Mouse (Mus musculus): ENCODE measurements around the gene Stn1. TPM values are rescaled to one million over a fixed set of nuclear protein-coding genes. Genes with fewer than 3 reads are reported as not detected.

Gene Stn1
- total and polyA plus RNA-seq, 2 experiments from 2014 or later = 20.1 to 71.6 TPM

- peaks cover 30% of the 10 kb centered on the region for H3K36me3 ChIP-seq (replicated peaks; ENCODE audit: control insufficient read depth, insufficient read depth, low read length)
- no peaks in the 10 kb centered on the region for H3K27me3 ChIP-seq (ENCODE audit: control insufficient read depth, insufficient read depth, low read length)
- H3K4me3 ChIP-seq (ENCODE audit: low read depth, low read length) = no peak overlapping the region
- 78% methylated on average over 8 of the region's 8 CpGs for WGBS
- H3K4me2 ChIP-seq (ENCODE audit: low read depth, low read length) = no peak overlapping the region
- no peak overlapping the region for H3K9ac ChIP-seq (replicated peaks; ENCODE audit: low read depth, low read length)
- DNase-seq (ENCODE audit: low spot score) = no peak
- H3K9me3 ChIP-seq (replicated peaks; ENCODE audit: control insufficient read depth, low read length) = no peaks in the 10 kb centered on the region
- no peak overlapping the region for H3K27ac ChIP-seq (ENCODE audit: low read depth)
- no peak for TF ChIP-seq EP300 (IDR thresholded peaks at IDR 0.05; ENCODE audit: low read depth)
- TF ChIP-seq CTCF (IDR thresholded peaks at IDR 0.05; ENCODE audit: low read depth) = no peak
- ATAC-seq (ENCODE audit: insufficient read depth, low read depth) = no peak
- peaks cover 24% of the 10 kb centered on the region; the same call in 1 of the 2 replicates for H3K4me1 ChIP-seq (ENCODE audit: control insufficient read depth, insufficient read depth)
These were observed 18.0 kb downstream of the Stn1 start for GRCm38 (mm10) chr19:47519163-47519893.

GRCm38 (mm10) chr19:47518475-47519162 lies 18.7 kb downstream of the Stn1 start:
- Histone ChIP-seq H3K27me3 (ENCODE audit: control insufficient read depth, insufficient read depth, low read length) (no peaks in the 10 kb centered on the region), H3K27ac (ENCODE audit: low read depth) (0 out of 2 replicates have a peak overlapping the region, but pooled peaks have one; percentile 7), H3K4me2 (ENCODE audit: low read depth, low read length) (no peak overlapping the region), H3K4me1 (ENCODE audit: control insufficient read depth, insufficient read depth) (peaks cover 26% of the 10 kb centered on the region; the same call in 1 of the 2 replicates), H3K36me3 (replicated peaks; ENCODE audit: control insufficient read depth, insufficient read depth, low read length) (peaks cover 23% of the 10 kb centered on the region), H3K4me3 (ENCODE audit: low read depth, low read length) (no peak overlapping the region), H3K9me3 (replicated peaks; ENCODE audit: control insufficient read depth, low read length) (no peaks in the 10 kb centered on the region), H3K9ac (replicated peaks; ENCODE audit: low read depth, low read length) (no peak overlapping the region)
- ATAC-seq (ENCODE audit: insufficient read depth, low read depth) (peak; percentile 78), DNase-seq (ENCODE audit: low spot score) (peak; percentile 69)
- WGBS = 58% methylated on average over 24 of the region's 24 CpGs
- TF ChIP-seq EP300 (IDR thresholded peaks at IDR 0.05; ENCODE audit: low read depth) = no peak
- TF ChIP-seq CTCF (IDR thresholded peaks at IDR 0.05; ENCODE audit: low read depth) = no peak

- H3K27me3 ChIP-seq (ENCODE audit: control insufficient read depth, insufficient read depth, low read length) = no peaks in the 10 kb centered on the region
- H3K9me3 ChIP-seq (replicated peaks; ENCODE audit: control insufficient read depth, low read length) = no peaks in the 10 kb centered on the region
- no peak for ATAC-seq (ENCODE audit: insufficient read depth, low read depth)
- H3K4me3 ChIP-seq (ENCODE audit: low read depth, low read length) = no peak overlapping the region
- peaks cover 37% of the 10 kb centered on the region; the same call in 1 of the 2 replicates for H3K4me1 ChIP-seq (ENCODE audit: control insufficient read depth, insufficient read depth)
- no peak for DNase-seq (ENCODE audit: low spot score)
- no peak overlapping the region for H3K9ac ChIP-seq (replicated peaks; ENCODE audit: low read depth, low read length)
- TF ChIP-seq CTCF (IDR thresholded peaks at IDR 0.05; ENCODE audit: low read depth) = no peak
- no peak for TF ChIP-seq EP300 (IDR thresholded peaks at IDR 0.05; ENCODE audit: low read depth)
- 72% methylated on average over 8 of the region's 8 CpGs for WGBS
- peaks cover 17% of the 10 kb centered on the region; the same call in 1 of the 2 replicates for H3K36me3 ChIP-seq (replicated peaks; ENCODE audit: control insufficient read depth, insufficient read depth, low read length)
- no peak overlapping the region for H3K4me2 ChIP-seq (ENCODE audit: low read depth, low read length)
- H3K27ac ChIP-seq (ENCODE audit: low read depth) = no peak overlapping the region
These were observed 19.7 kb downstream of the Stn1 start for GRCm38 (mm10) chr19:47517570-47517969.

GRCm38 (mm10) chr19:47516879-47517278 lies 20.4 kb downstream of the Stn1 start:
- Histone ChIP-seq H3K4me3 (ENCODE audit: low read depth, low read length) (no peak overlapping the region), H3K9me3 (replicated peaks; ENCODE audit: control insufficient read depth, low read length) (no peaks in the 10 kb centered on the region), H3K27me3 (ENCODE audit: control insufficient read depth, insufficient read depth, low read length) (no peaks in the 10 kb centered on the region), H3K36me3 (replicated peaks; ENCODE audit: control insufficient read depth, insufficient read depth, low read length) (peaks cover 10% of the 10 kb centered on the region; the same call in 1 of the 2 replicates), H3K4me1 (ENCODE audit: control insufficient read depth, insufficient read depth) (peaks cover 37% of the 10 kb centered on the region; the same call in 1 of the 2 replicates), H3K9ac (replicated peaks; ENCODE audit: low read depth, low read length) (no peak overlapping the region), H3K27ac (ENCODE audit: low read depth) (peak overlapping the region; percentile 55), H3K4me2 (ENCODE audit: low read depth, low read length) (no peak overlapping the region)
- ATAC-seq (ENCODE audit: insufficient read depth, low read depth) = no peak
- TF ChIP-seq CTCF (IDR thresholded peaks at IDR 0.05; ENCODE audit: low read depth) (no peak), EP300 (IDR thresholded peaks at IDR 0.05; ENCODE audit: low read depth) (no peak)
- DNase-seq (ENCODE audit: low spot score) = peak; percentile 70
- 39% methylated on average over 12 of the region's 12 CpGs for WGBS

- no peak overlapping the region for H3K9ac ChIP-seq (replicated peaks; ENCODE audit: low read depth, low read length)
- H3K36me3 ChIP-seq (replicated peaks; ENCODE audit: control insufficient read depth, insufficient read depth, low read length) = 0 out of 2 replicates have a peak, but pooled peaks cover 9% of the 10 kb centered on the region
- no peak overlapping the region for H3K4me2 ChIP-seq (ENCODE audit: low read depth, low read length)
- 63% methylated on average over 5 of the region's 5 CpGs for WGBS
- no peak overlapping the region for H3K4me3 ChIP-seq (ENCODE audit: low read depth, low read length)
- ATAC-seq (ENCODE audit: insufficient read depth, low read depth) (no peak), DNase-seq (ENCODE audit: low spot score) (no peak)
- no peaks in the 10 kb centered on the region for H3K9me3 ChIP-seq (replicated peaks; ENCODE audit: control insufficient read depth, low read length)
- no peak overlapping the region for H3K27ac ChIP-seq (ENCODE audit: low read depth)
- no peaks in the 10 kb centered on the region for H3K27me3 ChIP-seq (ENCODE audit: control insufficient read depth, insufficient read depth, low read length)
- H3K4me1 ChIP-seq (ENCODE audit: control insufficient read depth, insufficient read depth) = peaks cover 42% of the 10 kb centered on the region; the same call in 1 of the 2 replicates
- TF ChIP-seq CTCF (IDR thresholded peaks at IDR 0.05; ENCODE audit: low read depth) (no peak), EP300 (IDR thresholded peaks at IDR 0.05; ENCODE audit: low read depth) (no peak)
These were observed 22.2 kb downstream of the Stn1 start for GRCm38 (mm10) chr19:47515091-47515490.
